Mouse (Mus musculus) adrenal gland, adult 2 months (tissue): ENCODE measurements at regions not wholly inside any gene's neighbourhood (a gene's known extent, or its start where the extent isn't known, plus 50 kb on each side); places are given as distances from the start of the nearest gene placed in this dataset.
A peak's percentile ranks its signal among the peaks of the same experiment; 100 is the strongest.

Experiments
- DNase-seq: peaks from one replicate; pipeline ENCODE4 v3.0.0; 2021

GRCm38 (mm10) chr2:9267675-9268074 is 613.4 kb upstream of the 4930412O13Rik start:
- no peak for DNase-seq

GRCm38 (mm10) chr2:9283441-9283840 is 597.6 kb upstream of the 4930412O13Rik start:
- no peak for DNase-seq

- no peak for DNase-seq
These were observed 595.3 kb upstream of the 4930412O13Rik start for GRCm38 (mm10) chr2:9285800-9286199.

- no peak for DNase-seq
These were observed 594.0 kb upstream of the 4930412O13Rik start for GRCm38 (mm10) chr2:9287077-9287476.

GRCm38 (mm10) chr2:9287623-9288022 is 593.4 kb upstream of the 4930412O13Rik start:
- DNase-seq, result no peak

- DNase-seq, result no peak
These were observed 549.3 kb upstream of the 4930412O13Rik start for GRCm38 (mm10) chr2:9331630-9332352.

- DNase-seq, result no peak
These were observed 532.1 kb upstream of the 4930412O13Rik start for GRCm38 (mm10) chr2:9348982-9349381.

GRCm38 (mm10) chr2:9349994-9350393 is 531.1 kb upstream of the 4930412O13Rik start:
- no peak for DNase-seq

- DNase-seq, result no peak
These were observed 528.9 kb upstream of the 4930412O13Rik start for GRCm38 (mm10) chr2:9352190-9352589.

GRCm38 (mm10) chr2:9360020-9360419 is 521.0 kb upstream of the 4930412O13Rik start:
- DNase-seq, result no peak

- no peak for DNase-seq
These were observed 513.1 kb upstream of the 4930412O13Rik start for GRCm38 (mm10) chr2:9367801-9368584.

GRCm38 (mm10) chr2:9369572-9369971 is 511.5 kb upstream of the 4930412O13Rik start:
- no peak for DNase-seq

GRCm38 (mm10) chr2:9386566-9386965 is 494.5 kb upstream of the 4930412O13Rik start:
- DNase-seq, result no peak

GRCm38 (mm10) chr2:9388058-9388457 is 493.0 kb upstream of the 4930412O13Rik start:
- peak; percentile 22 for DNase-seq

GRCm38 (mm10) chr2:9395379-9395999 is 485.6 kb upstream of the 4930412O13Rik start:
- DNase-seq, result no peak

GRCm38 (mm10) chr2:9401461-9401860 is 479.6 kb upstream of the 4930412O13Rik start:
- no peak for DNase-seq

- DNase-seq, result no peak
These were observed 478.8 kb upstream of the 4930412O13Rik start for GRCm38 (mm10) chr2:9402281-9402680.

GRCm38 (mm10) chr2:9409075-9409474 is 472.0 kb upstream of the 4930412O13Rik start:
- DNase-seq, result no peak

GRCm38 (mm10) chr2:9422686-9423085 is 458.4 kb upstream of the 4930412O13Rik start:
- DNase-seq, result no peak

GRCm38 (mm10) chr2:9423534-9423933 is 457.5 kb upstream of the 4930412O13Rik start:
- DNase-seq, result no peak

GRCm38 (mm10) chr2:9433110-9433940 is 447.7 kb upstream of the 4930412O13Rik start:
- DNase-seq, result no peak
